Mouse (Mus musculus) thymus, postnatal 36 days (tissue): ENCODE results near the gene Phf19.

Experiments used
- DNase-seq, 2 experiments: peaks; one replicate each; pipeline ENCODE4 v3.0.0; 2022; ENCODE audit warnings: mixed read lengths in 2 of 2

Phf19 gene

GRCm38 (mm10) chr2:34938269-34939208 is 24.7 kb upstream of the Phf19 start:
- peak; percentile 52 to 72 for DNase-seq

- no peak for DNase-seq
Observed at GRCm38 (mm10) chr2:34937460-34937859, 23.6 kb upstream of the Phf19 start.

GRCm38 (mm10) chr2:34927320-34927719 is 13.5 kb upstream of the Phf19 start:
- DNase-seq = peak in 1 of 2 experiments; percentile 10

- no peak for DNase-seq
Observed at GRCm38 (mm10) chr2:34922729-34923128, 8.9 kb upstream of the Phf19 start.

GRCm38 (mm10) chr2:34920144-34920543 is 6.3 kb upstream of the Phf19 start:
- peak; percentile 47 to 76 for DNase-seq

GRCm38 (mm10) chr2:34915103-34915502 is 1.3 kb upstream of the Phf19 start:
- peak in 1 of 2 experiments; percentile 43 for DNase-seq

- peak in 1 of 2 experiments; percentile 20 for DNase-seq
Observed at GRCm38 (mm10) chr2:34914823-34915082, 927 bp upstream of the Phf19 start.

- DNase-seq = peak; percentile 57 to 68
Observed at GRCm38 (mm10) chr2:34914069-34914822, 420 bp upstream of the Phf19 start.

- peak; percentile 63 to 80 for DNase-seq
Observed at GRCm38 (mm10) chr2:34912613-34913012, 1.2 kb downstream of the Phf19 start.

- no peak for DNase-seq
Observed at GRCm38 (mm10) chr2:34911871-34912270, 2.0 kb downstream of the Phf19 start.

GRCm38 (mm10) chr2:34909719-34910118 is 4.1 kb downstream of the Phf19 start:
- DNase-seq = no peak

- DNase-seq = peak; percentile 36 to 68
Observed at GRCm38 (mm10) chr2:34906861-34907604, 6.8 kb downstream of the Phf19 start.

GRCm38 (mm10) chr2:34906426-34906825 is 7.4 kb downstream of the Phf19 start:
- no peak for DNase-seq

- peak; percentile 98 to 99 for DNase-seq
Observed at GRCm38 (mm10) chr2:34904849-34905542, 8.8 kb downstream of the Phf19 start.

GRCm38 (mm10) chr2:34903652-34904405 is 10.0 kb downstream of the Phf19 start:
- DNase-seq = no peak

GRCm38 (mm10) chr2:34903191-34903590 is 10.6 kb downstream of the Phf19 start:
- DNase-seq = no peak

- no peak for DNase-seq
Observed at GRCm38 (mm10) chr2:34902731-34903130, 11.1 kb downstream of the Phf19 start.

- DNase-seq = no peak
Observed at GRCm38 (mm10) chr2:34901726-34902125, 12.1 kb downstream of the Phf19 start.

- no peak for DNase-seq
Observed at GRCm38 (mm10) chr2:34900412-34900811, 13.4 kb downstream of the Phf19 start.

- no peak for DNase-seq
Observed at GRCm38 (mm10) chr2:34899682-34900081, 14.1 kb downstream of the Phf19 start.

- peak; percentile 24 to 37 for DNase-seq
Observed at GRCm38 (mm10) chr2:34897820-34898219, 16.0 kb downstream of the Phf19 start.
